Comparison of ENCODE assay signal across 8 mouse cellular contexts in genomic region chr12:54834925-54835447, GRCm38 (mm10). TPM values are rescaled to one million over a fixed set of nuclear protein-coding genes. Genes with fewer than 3 reads are reported as not detected.
DNase-seq lines count a peak whose midpoint lies in the region; ATAC-seq and TF ChIP-seq lines count a peak whose summit lies in the region.

No protein-coding gene starts in this region.

- H3K4me2 ChIP-seq in hindbrain, embryonic 12.5 days (replicated peaks), result peak overlapping the region; percentile 45
- H3K4me2 ChIP-seq in lung, embryonic 15.5 days, result peak overlapping the region; percentile 52

- no peaks in the 10 kb centered on the region for H3K27me3 ChIP-seq in hindbrain, embryonic 12.5 days
- no peaks in the 10 kb centered on the region for H3K27me3 ChIP-seq in lung, embryonic 15.5 days

- H3K4me1 ChIP-seq in ES-E14 (ENCODE audit: control insufficient read depth in 2 of 2, insufficient read depth in 2 of 2, low read length in 2 of 2, poor library complexity in 1 of 2), result peaks cover 7 to 11% of the 10 kb centered on the region in 2 experiments
- peaks cover 5% of the 10 kb centered on the region for H3K4me1 ChIP-seq in hindbrain, embryonic 12.5 days
- peaks cover 9% of the 10 kb centered on the region; the same call in 1 of the 2 replicates for H3K4me1 ChIP-seq in lung, embryonic 15.5 days

- no peaks in the 10 kb centered on the region for H3K9me3 ChIP-seq in ES-E14 (ENCODE audit: control insufficient read depth, insufficient read depth, low read depth, low read length)
- no peaks in the 10 kb centered on the region for H3K9me3 ChIP-seq in hindbrain, embryonic 12.5 days (replicated peaks)
- no peaks in the 10 kb centered on the region for H3K9me3 ChIP-seq in lung, embryonic 15.5 days

- H3K27ac ChIP-seq in ES-E14 (ENCODE audit: insufficient read depth, low read depth, low read length, poor library complexity, severe bottlenecking), result no peak overlapping the region
- H3K27ac ChIP-seq in hindbrain, embryonic 12.5 days, result 0 out of 2 replicates have a peak overlapping the region, but pooled peaks have one; percentile 31
- H3K27ac ChIP-seq in lung, embryonic 15.5 days, result peak overlapping the region; percentile 54

- peak overlapping the region; percentile 11 to 49; a peak in 3 of 4 replicates for H3K4me3 ChIP-seq in ES-E14 (ENCODE audit: insufficient read depth in 1 of 2, low read depth in 1 of 2, low read length in 2 of 2, poor library complexity in 1 of 2, severe bottlenecking in 1 of 2)
- H3K4me3 ChIP-seq in hindbrain, embryonic 12.5 days, result peak overlapping the region; percentile 29
- H3K4me3 ChIP-seq in lung, embryonic 15.5 days, result peak overlapping the region; percentile 37

- WGBS in hindbrain, embryonic 12.5 days, result 23% methylated on average over 11 of the region's 11 CpGs
- 2% methylated on average over 11 of the region's 11 CpGs for WGBS in lung, embryonic 15.5 days

- peak; percentile 74 for ATAC-seq in hindbrain, embryonic 12.5 days (ENCODE audit: low FRiP score)
- ATAC-seq in lung, embryonic 15.5 days (ENCODE audit: borderline replicate concordance, extremely low read depth, low FRiP score, low TSS enrichment), result peak; percentile 86

- in situ Hi-C loops in ES-E14 (cut with MboI; ENCODE audit: low sequenced_read_pairs in 2 of 2, unreplicated experiment in 2 of 2), result no loop called here

- peak overlapping the region; percentile 28; the same call in 1 of the 2 replicates for H3K9ac ChIP-seq in ES-E14 (ENCODE audit: insufficient read depth, low read depth, low read length, poor library complexity, severe bottlenecking)
- H3K9ac ChIP-seq in hindbrain, embryonic 12.5 days, result peak overlapping the region; percentile 35; the same call in 1 of the 2 replicates
- 0 out of 2 replicates have a peak overlapping the region, but pooled peaks have one; percentile 2 for H3K9ac ChIP-seq in lung, embryonic 15.5 days

- peak; percentile 71 for DNase-seq in ES-E14 (ENCODE audit: low read depth, low spot score)
- DNase-seq in c-Kit-positive CD71-negative TER-119-negative erythroid progenitor cells, embryonic 14.5 days (ENCODE audit: low read depth), result peak; percentile 36
- DNase-seq in frontal cortex, postnatal 14 days (ENCODE audit: low spot score in 2 of 2), result peak; percentile 36 to 57
- peak; percentile 85 for DNase-seq in layer of hippocampus, adult 9-11 months
- DNase-seq in ovary, postnatal 10 days (ENCODE audit: low spot score), result peak; percentile 18
- peak; percentile 38 for DNase-seq in urinary bladder, postnatal 10 days (ENCODE audit: low spot score)

- H3K36me3 ChIP-seq in ES-E14 (ENCODE audit: control insufficient read depth, insufficient read depth, low read length, poor library complexity, severe bottlenecking), result no peaks in the 10 kb centered on the region
- no peaks in the 10 kb centered on the region for H3K36me3 ChIP-seq in hindbrain, embryonic 12.5 days
- H3K36me3 ChIP-seq in lung, embryonic 15.5 days, result no peaks in the 10 kb centered on the region

TF ChIP-seq in ES-E14, 5 proteins besides CTCF, POLR2A, EP300 and RAD21:
- TF ChIP-seq MAFK (IDR thresholded peaks at IDR 0.05; ENCODE audit: insufficient read depth, low read depth, low read length) (peak; percentile 52), CHD2 (IDR thresholded peaks at IDR 0.05; ENCODE audit: low read depth, low read length) (no peak), ZC3H11A (IDR thresholded peaks at IDR 0.05; ENCODE audit: borderline replicate concordance, low read depth, low read length) (no peak), ZNF384 (IDR thresholded peaks at IDR 0.05; ENCODE audit: low read depth, low read length) (no peak), HCFC1 (IDR thresholded peaks at IDR 0.05; ENCODE audit: borderline replicate concordance, insufficient read depth, low read length) (no peak)

RNA-seq across cellular contexts. Expression of gene Cfl2, which starts 27.7 kb away (rescaled TPM):
- 32.6 and 50.9 TPM in 2 replicates for total RNA-seq in ES-E14 (2012; rRNA removed)
- 227 and 229 TPM in 2 replicates for polyA plus RNA-seq in hindbrain, embryonic 12.5 days (2016; fragmentation: Nextera tagmentation; extraction: Ambion mirVana)
- 178 and 182 TPM in 2 replicates for polyA plus RNA-seq in lung, embryonic 15.5 days (2015; fragmentation: Nextera tagmentation; extraction: Ambion mirVana)

RNA-seq across cellular contexts. Expression of gene Snx6, which starts 39.5 kb away (rescaled TPM):
- 36.0 and 53.2 TPM in 2 replicates for total RNA-seq in ES-E14 (2012; rRNA removed)
- polyA plus RNA-seq in hindbrain, embryonic 12.5 days (2016; fragmentation: Nextera tagmentation; extraction: Ambion mirVana), result 208 and 220 TPM in 2 replicates
- polyA plus RNA-seq in lung, embryonic 15.5 days (2015; fragmentation: Nextera tagmentation; extraction: Ambion mirVana), result 172 and 174 TPM in 2 replicates

Comparison
In these comparisons a context has a peak if more than half of its experiments do, and no peak if none do; other contexts are left out.
1. DNase-seq: peak in every context shown above with its lines; median percentile 85 in layer of hippocampus, adult 9-11 months; 71 in ES-E14; 46 in frontal cortex, postnatal 14 days; 38 in urinary bladder, postnatal 10 days; 36 in c-Kit-positive CD71-negative TER-119-negative erythroid progenitor cells, embryonic 14.5 days; 18 in ovary, postnatal 10 days.